Mouse (Mus musculus) liver (tissue): Measurements from ENCODE around the gene Slc26a10.
A peak's percentile ranks its signal among the peaks of the same experiment; 100 is the strongest.

Experiments used
- DNase-seq: peaks from one replicate; pipeline ENCODE4 v3.0.0-alpha.2; 2020; ENCODE audit warnings: mixed read lengths

The Slc26a10 gene

GRCm38 (mm10) chr10:127126579-127126978 lies 53.9 kb downstream of the Slc26a10 start:
- peak; percentile 18 for DNase-seq

DNA sequence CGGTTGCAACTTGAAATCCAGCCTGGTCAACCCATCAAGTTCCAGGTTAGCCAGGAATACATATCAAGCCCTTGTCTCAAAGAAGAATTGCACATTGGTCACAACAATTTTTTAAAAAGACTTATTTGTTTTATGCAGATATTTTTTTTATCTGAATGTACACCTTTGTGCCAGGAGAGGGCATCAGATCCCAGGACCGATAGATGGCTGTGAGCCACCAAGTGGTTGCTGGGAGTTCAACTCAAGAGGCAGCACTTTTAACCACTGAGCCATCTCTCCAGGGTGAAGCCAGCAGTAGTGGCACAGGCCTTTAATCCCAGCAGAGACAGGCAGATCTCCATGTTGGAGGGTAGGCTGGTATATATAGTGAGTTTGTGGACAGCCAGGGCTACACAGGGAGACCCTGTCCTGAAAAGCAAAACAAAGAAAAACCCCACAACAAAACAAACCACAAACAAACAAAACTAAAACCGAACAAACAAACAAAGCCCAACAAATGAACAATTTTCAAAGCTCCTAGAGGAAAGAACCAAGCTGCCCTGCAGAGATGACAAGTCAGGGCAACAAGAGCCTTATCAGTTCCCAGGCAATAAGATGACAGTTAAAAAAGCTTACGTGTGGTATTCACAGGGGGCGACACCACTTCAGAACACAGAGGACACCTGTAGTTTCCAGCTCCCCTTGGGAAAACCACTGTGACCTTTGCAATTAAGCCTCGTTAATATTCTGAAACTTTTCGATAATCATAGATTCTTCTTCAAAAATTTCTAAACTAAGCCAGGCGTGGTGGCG lies 55.0 kb downstream of the Slc26a10 start:
- DNase-seq = peak; percentile 41

GRCm38 (mm10) chr10:127123436-127123805 lies 57.0 kb downstream of the Slc26a10 start:
- DNase-seq = peak; percentile 82

DNA sequence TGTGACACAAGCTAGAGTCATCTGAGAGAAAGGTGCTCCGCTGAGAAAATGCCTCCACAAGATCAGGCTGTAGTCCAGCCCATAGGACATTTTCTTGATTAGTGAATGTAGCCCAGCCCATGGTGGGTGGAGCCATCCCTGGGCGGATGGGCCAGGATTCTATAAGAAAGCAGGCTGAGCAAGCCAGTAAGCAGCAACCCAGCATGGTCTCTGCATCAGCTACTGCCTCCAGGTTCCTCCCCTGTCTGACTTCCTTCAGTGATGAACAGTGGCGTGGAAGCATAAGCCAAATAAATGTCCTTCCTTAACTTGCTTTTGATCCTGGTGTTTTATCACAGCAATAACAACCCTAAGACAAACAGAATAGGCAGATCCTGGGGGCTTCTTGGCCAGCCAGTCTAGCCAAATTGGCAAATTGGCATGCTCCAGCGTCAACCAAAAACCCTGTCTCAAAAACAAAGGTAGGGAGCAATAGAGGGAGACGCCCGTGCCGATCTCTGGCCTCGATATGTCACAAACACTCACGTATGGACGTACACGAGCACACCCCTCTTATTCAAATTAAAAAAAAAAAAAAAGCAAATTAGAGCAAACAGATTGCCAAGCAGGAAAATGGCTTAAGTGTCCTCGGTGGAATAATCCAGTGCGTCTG lies 57.5 kb downstream of the Slc26a10 start:
- peak; percentile 90 for DNase-seq

DNA sequence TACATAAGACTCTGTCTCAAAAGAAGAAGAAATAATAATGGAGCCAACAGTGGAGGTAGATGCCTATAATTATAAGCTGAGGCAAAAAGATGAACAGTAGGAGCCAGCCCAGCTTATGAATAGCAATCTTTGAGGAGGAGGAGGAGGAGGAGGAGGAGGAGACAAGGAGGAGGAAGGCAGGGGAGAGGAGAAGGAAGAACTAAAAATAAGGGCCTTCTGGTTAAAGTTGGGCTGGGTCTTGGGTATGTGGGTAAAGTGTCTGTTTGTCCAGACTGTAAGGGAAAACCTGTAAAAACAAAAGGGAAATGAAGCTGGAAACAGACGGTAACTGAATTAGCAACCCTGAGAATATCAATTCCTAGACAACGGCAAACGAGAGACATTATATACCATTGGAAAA lies 58.4 kb downstream of the Slc26a10 start:
- no peak for DNase-seq
